Mouse (Mus musculus) megakaryocyte, adult 5-6 weeks (primary cell): Measurements from ENCODE around the gene Iba57. TPM values are rescaled to one million over a fixed set of nuclear protein-coding genes. Genes with fewer than 3 reads are reported as not detected.
A peak's percentile ranks its signal among the peaks of the same experiment; 100 is the strongest.

Experiments
- ATAC-seq: 2 replicates; pipeline ENCODE4 v1.8.0; 2016; ENCODE audit warnings: mild to moderate bottlenecking, inconsistent platforms; ENCODE audit not compliant: poor library complexity, severe bottlenecking
- total RNA-seq, 2 experiments: library from RNA; stranded (forward) in 1 of 2; stranded (reverse) in 1 of 2; fragments of 153-499, 151-499 nt in 1 of 2; fragments of 221-1000, 200-1000 nt in 1 of 2; gene quantifications; 2 replicates each; pipeline versions ENCODE4 v1.2.3 to v1.2.4; 2015 to 2017

The Iba57 gene
- total RNA-seq, 2 experiments from 2014 or later, result 1.2 to 2.4 TPM

DNA sequence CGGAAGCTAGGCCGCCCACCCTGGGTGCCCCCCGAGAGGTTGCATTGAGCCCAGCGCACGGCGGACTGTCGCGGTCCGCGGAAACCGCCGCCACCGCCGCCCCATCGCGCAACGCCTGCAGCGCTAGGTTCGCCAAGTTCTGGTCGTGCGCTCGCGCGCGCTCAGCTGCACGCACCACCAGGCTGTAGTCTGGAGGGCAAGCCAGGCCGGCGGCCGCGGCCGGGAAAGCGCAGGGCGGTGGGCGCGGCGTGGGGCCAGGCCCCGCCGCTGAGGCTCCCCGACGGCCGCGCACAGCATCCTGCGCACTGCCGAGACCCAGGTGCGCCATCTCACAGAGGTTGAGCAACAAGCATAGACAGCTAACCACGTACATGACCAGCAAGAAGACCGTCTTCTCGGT, 12.9 kb upstream of the Iba57 start:
- no peak for ATAC-seq

- ATAC-seq, result no peak
Observed at GRCm38 (mm10) chr11:59174189-59174838, 10.8 kb upstream of the Iba57 start.

DNA sequence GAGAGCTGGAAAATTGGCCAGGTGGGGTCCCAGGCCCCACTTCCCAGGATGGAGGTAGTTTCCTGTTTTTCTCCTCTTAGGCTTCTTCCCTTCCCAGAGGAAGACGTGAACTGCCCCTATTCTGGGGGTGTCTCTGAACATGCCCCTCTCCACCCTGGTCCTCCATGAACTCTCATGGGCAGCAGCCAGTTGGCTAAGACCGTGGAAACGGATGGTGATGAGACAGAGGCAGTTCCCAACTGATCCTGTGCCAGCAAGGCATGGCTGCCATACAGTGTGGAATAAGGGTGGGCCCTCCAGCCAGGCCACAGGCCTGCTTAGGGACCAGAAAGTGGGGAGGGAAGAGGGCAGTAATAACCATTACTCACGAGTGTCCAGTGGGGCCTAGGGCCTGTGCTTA, 7.0 kb upstream of the Iba57 start:
- ATAC-seq, result no peak

DNA sequence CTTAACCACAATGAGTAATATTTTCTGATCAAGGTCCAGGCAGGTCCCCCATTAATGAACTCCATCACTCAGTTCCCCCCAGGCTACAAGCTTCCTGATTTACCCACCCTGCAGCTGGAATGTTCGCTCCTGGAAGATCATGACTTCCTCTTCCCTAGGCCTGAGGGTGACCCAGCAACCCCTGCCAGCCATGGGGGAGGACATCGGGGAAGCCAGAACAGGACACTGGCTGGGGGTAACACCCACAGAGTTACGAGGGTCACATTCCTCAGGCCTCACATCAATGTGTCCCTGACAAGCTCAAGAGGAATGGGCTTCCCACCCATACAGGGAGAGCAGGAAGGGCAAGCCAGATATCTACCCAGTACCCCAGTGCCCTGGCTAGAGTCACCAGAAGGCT, 6.3 kb upstream of the Iba57 start:
- no peak for ATAC-seq

DNA sequence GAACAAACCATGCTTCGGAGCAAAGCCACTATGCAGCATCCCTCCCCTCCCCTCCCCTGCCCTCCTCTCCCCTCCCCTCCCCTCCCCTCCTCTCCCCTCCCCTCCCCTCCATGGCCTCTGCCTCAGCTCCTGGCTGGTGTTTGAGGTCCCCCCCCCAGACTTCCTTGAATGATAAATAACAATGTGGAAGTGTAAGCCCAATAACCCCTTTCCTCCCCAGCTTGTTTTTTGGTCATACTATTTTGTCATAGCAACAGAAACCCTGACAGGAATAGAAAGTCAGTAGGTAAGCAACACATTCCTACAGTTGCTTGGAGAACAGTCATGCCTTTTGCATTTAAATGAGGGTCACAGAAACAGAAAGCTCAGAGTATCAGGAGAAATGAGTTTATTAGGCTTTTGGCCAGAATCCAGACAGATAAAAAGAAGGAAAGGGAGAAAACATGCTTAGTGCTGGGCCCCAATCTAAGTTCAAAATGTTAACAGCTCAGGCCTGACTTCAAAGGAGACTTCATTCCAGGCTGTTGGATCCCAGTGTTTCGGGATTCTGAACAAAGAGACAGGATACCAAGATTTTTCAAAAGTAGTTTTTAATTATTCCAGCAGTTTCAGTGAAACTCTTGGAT, 2.2 kb upstream of the Iba57 start:
- ATAC-seq, result no peak

GRCm38 (mm10) chr11:59164384-59164783, 845 bp upstream of the Iba57 start:
- ATAC-seq, result no peak

DNA sequence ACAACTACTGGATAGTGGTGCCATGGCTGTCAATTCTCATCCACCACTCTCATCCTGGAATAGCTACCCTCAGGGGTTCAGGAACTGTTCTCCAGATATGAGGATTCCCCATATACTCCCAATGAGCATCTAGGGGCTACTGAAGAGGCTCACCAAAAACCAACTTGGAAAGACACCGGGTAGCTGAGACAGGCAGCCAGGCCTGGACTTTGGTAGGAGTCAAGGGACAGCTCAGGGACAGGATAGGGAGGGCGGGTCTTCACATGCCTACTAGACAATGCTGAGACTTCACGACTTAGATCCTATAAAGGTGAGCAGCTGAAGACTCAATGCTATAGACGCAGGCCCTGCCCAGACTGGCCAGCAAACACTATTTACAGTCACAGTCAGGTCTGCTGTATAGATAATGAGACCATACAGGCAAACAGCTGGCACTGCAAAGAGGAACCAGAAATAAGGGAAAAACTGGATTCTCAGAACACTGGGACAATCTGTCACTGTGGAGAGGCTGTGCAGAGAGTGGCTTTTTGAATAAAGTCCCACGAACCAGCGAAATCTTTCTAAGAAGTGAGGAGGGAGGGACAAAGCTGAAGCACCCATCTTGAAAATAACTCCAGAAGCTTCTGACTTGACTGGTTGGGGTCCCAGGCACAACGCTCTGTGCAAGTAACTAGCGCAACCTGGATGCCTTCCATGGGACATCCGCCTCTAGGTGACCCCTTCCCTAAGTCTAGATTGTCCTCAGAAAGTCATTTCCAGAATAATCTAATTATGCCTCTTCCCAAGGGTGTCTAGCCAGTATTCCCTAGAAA, 890 bp downstream of the Iba57 start:
- no peak for ATAC-seq

- no peak for ATAC-seq
Observed at GRCm38 (mm10) chr11:59161398-59161797, 2.1 kb downstream of the Iba57 start.

DNA sequence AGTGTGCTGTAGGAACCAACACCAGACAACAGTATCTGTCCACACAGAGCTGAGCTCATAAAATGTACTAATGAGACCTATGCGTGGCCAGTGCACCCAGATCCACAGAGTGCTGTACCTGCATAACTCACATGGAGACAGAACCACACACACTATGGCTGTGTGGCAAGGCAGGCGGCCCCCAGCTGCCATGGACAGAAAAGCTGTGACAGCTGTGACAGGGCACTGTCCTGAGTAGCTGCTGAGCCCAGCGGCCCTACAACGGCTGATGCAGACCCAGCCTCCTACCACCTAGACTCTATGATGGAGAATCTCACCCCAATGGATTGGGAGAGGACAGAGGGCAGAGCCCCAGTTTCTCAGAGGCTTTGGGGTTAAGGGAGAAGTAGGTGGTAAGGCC, 4.0 kb downstream of the Iba57 start:
- ATAC-seq, result no peak

GRCm38 (mm10) chr11:59159099-59159498, 4.4 kb downstream of the Iba57 start:
- ATAC-seq, result no peak

GRCm38 (mm10) chr11:59155900-59156299, 7.6 kb downstream of the Iba57 start:
- no peak for ATAC-seq

DNA sequence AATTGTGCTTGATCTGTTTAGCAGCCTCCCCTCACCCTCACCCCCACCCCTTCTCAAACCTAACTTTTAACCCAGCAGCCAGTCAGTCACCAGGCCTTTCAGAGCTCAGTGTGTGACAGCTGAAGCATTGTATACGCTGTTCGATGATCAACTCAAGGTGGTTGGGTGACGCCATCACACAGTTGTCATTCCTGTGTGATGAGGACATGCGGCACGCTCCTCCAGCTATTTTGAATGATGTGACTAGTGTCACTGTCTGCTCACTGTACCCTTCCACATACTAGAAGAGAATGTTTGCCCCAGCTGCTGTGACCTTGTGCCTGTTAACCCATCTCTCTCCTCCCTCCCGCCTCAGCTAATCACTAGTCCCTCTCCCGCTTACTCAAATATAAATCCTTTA, 9.3 kb downstream of the Iba57 start:
- ATAC-seq, result no peak

DNA sequence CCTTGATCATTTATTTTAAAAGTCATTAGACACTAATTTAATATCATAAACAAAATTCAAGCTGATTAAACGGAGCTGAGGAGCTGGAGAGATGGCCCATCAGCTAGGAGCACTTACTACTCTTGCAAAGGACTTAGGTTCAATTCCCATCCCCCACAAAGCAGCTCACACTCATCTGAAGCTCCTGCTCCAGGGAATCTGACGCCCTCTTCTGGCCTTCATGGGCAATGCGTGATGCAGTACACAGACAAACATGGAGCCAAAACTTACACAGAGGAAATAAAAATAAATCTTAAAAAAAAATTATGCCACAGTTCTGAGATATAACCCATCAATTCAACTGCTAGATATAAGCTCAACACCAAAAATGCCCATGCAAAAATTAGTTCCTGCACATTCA, 11.8 kb downstream of the Iba57 start:
- no peak for ATAC-seq

GRCm38 (mm10) chr11:59149302-59149701, 14.2 kb downstream of the Iba57 start:
- no peak for ATAC-seq

DNA sequence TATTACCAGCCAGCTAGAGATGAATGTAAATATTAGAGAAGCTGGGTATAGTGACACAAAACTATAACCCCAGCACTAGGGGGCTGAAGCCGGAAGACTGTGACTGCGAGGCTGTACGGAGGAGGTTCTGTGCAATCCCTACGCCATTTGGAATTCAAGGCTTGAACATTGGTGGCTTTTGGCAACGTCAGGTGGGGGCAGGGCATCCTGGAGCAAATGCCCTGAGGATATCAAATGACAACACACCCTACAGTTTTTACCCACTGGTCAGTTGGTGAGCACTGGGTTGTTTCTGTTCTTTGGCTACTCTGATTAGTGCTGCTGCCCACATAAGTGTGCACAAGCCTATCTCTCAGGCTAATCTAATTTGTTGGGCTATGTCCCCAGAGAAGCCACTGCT, 20.6 kb downstream of the Iba57 start:
- ATAC-seq, result no peak

DNA sequence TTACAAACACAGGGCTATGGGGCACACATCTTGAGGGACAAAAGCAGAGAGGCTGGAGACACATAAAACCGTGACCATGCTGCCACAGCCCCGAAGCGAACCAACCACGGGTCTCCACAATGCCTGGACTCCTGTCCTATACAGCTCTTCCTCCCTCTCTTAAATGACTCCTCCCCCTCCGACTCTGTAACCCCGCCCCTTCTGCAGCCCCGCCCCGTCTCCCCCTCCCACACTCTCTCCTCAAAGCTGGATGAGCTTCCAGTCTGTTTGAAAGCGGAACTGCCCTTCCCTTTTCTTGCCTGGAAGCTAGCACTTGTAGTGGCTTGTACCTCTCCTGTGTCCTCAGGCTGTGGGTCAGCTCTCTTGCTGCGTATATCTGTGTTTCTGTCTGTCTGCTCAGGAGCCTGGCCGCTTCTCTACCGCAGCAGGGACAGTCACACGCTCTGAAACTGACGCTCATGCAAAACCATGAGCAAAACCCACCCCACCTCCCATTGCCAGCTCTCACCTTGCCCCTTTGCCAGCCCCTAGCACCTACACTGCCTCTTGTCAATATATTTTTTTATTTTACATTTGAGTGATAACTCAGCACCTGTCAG, 21.7 kb downstream of the Iba57 start:
- ATAC-seq, result peak; percentile 40

DNA sequence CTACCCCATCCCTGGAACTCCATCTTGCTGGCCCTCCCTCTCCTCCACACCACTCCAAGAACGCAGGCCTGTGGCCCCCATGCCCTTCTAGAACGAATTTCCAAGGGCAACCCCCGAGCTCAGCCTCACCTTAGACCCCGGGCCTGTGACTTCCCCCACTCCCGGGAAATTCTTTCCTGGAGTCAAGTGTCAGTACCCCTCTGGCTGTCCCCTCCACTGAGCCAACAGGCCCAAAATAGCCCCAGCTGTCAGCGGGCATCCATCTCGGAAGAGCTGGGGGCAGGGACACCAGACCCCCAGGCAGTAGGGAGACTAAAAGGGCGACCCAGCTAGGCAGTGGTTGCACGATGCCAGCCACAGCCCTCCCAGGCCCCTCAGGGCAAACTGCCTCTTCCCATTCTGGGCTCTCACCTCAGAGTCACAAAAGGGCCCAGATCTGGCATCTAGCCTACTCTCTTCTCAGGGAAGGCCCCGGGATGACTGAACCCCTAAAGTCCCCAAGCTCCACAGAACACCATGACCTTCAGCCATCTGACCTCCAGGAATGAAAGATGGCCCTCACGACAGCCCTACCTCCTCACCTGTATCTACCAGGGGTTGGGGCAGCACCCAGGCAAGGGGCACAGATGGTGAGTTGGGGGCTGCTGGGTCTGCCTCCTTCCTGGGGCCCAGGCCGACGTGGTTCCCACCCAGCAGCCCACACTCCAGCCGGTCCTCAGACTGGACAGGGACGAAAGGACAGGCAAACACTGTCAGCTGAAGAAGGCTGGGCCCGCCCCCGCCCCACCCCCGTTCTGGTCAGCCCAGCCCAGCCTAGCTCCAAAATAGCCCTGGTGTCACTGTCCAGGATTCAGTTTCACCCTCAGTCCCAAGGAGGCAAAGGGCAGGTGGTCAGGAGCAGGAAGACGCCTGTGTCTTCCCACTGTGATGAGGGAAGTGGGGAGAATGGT, 24.7 kb downstream of the Iba57 start:
- no peak for ATAC-seq

DNA sequence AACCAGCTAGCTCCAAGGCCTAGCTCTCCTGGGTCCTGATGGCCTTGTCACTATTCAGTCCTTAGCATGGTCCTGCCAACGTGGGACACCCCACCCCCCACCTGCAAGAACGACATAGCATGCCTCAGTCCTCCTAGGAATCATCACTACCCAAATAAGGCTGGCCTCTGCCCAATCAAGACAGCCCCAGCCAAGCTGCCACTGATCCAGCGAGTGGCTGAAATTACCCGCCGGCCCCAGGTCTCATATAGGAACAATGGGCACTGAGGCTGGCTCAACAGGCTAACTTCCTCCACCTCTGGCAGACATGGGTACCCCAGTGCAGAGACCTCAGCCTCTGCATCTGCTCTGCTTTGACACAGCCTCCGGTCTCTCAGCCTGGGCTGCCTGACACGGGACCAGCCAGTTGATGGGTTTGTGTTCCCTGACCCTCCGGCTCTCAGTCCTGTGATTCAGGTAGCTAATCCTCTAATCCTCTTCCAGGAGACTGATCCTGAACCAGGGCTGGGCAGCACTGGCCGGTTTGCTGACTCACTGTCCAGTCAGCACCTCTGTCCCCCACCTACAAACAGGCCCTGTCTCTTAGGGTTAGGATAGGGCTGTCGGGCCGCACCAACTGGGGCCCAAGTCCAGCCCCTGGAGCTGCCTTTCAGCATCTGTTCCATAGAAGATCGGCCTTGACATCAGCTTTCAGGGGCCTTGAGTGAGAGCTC, 26.4 kb downstream of the Iba57 start:
- ATAC-seq, result no peak

DNA sequence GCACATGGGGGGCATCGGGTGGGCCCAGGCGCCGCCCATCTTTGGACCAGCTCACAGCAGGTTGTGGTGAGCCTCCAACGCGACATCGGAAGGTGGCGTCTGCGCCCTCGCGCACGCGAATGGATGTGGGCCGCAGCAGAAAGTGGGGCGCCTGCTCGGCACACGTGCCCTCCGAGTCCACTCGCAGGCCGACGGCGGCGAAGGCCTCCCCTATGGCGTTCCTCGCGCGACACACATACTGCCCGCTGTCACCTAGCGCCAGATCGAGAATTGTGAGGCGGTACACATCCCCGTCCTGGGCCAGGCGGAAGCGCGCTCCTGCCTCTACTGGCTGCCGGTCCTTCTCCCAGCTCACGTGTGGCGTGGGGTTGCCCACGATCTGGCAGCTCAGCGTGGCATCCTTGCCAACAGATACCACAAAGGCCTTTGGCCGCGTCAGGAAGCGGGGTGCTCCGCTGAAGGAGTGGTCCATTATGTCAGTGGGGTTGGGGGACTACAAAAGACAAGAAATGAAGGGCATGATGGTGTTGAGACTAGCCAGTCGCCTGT, 27.6 kb downstream of the Iba57 start, which contains the start of gene Obscn:
Gene Obscn, minus strand, starts transcription at position 499 of the 549 bp plus-strand sequence.
- ATAC-seq, result no peak
